Mouse (Mus musculus) MEL (cell line): Measurements from ENCODE around the gene Mif. TPM values are rescaled to one million over a fixed set of nuclear protein-coding genes. Genes with fewer than 3 reads are reported as not detected.
"Not testable (repeated sequence)": the region's sequence is repeated elsewhere in the genome, so short reads cannot be mapped to it uniquely, and the experiment has no call there.

Experiments
- DNase-seq: peaks from one replicate; pipeline ENCODE4 v3.0.0; 2011; ENCODE audit warnings: low read depth, low spot score
- H3K27ac ChIP-seq: 2 replicates; pipeline ENCODE4 v1.5.1; 2012; ENCODE audit warnings: low read depth, mild to moderate bottlenecking, control low read depth, low read length, moderate library complexity; ENCODE audit not compliant: control insufficient read depth
- H3K27me3 ChIP-seq, 2 experiments: fragments of 150-350 bp in 1 of 2; sonication (generic) in 1 of 2; 2 replicates each; pipeline ENCODE4 v1.6.1; 2012; ENCODE audit warnings: low read length in 2 of 2, mild to moderate bottlenecking in 2 of 2, improper control_type of control experiment in 1 of 2, moderate library complexity in 1 of 2; ENCODE audit not compliant: insufficient read depth in 2 of 2, control insufficient read depth in 1 of 2
- H3K36me3 ChIP-seq, 2 experiments: 2 replicates each; pipeline ENCODE4 v1.6.1; 2012 to 2014; ENCODE audit warnings: low read length in 2 of 2, improper control_type of control experiment in 1 of 2, inconsistent platforms in 1 of 2, mild to moderate bottlenecking in 1 of 2; ENCODE audit not compliant: insufficient read depth in 2 of 2, control insufficient read depth in 1 of 2
- H3K4me1 ChIP-seq, 2 experiments: fragments of 150-350 bp in 1 of 2; sonication (generic) in 1 of 2; 2 replicates each; pipeline ENCODE4 v1.6.1; 2012; ENCODE audit warnings: low read length in 2 of 2, improper control_type of control experiment in 1 of 2, mild to moderate bottlenecking in 1 of 2; ENCODE audit not compliant: insufficient read depth in 2 of 2, control insufficient read depth in 1 of 2
- H3K4me3 ChIP-seq, 2 experiments: fragments of 150-350 bp in 1 of 2; sonication (generic) in 1 of 2; 2 replicates each; pipeline ENCODE4 v1.5.1; 2012; ENCODE audit warnings: low read depth in 2 of 2, low read length in 2 of 2, mild to moderate bottlenecking in 2 of 2, moderate library complexity in 2 of 2, control low read depth in 1 of 2, improper control_type of control experiment in 1 of 2; ENCODE audit not compliant: control insufficient read depth in 1 of 2, insufficient read depth in 1 of 2
- H3K79me2 ChIP-seq: 2 replicates; pipeline ENCODE4 v1.6.1; 2012; ENCODE audit warnings: mild to moderate bottlenecking, low read length, moderate library complexity; ENCODE audit not compliant: control insufficient read depth, poor library complexity, insufficient read depth
- H3K9ac ChIP-seq: 2 replicates; pipeline ENCODE4 v1.6.1; 2012; ENCODE audit warnings: low read depth, mild to moderate bottlenecking, control low read depth, low read length, moderate library complexity; ENCODE audit not compliant: control insufficient read depth, poor library complexity, severe bottlenecking
- H3K9me3 ChIP-seq: fragments of 150-350 bp; sonication (generic); replicated peaks from 2 replicates; pipeline ENCODE4 v1.6.1; 2012; ENCODE audit warnings: mild to moderate bottlenecking, low read length, improper control_type of control experiment, moderate library complexity; ENCODE audit not compliant: insufficient read depth
- CHD1 ChIP-seq: IDR thresholded peaks from 2 replicates; pipeline ENCODE4 v1.6.1; 2012; ENCODE audit warnings: low read depth, mild to moderate bottlenecking, inconsistent platforms, low read length, improper control_type of control experiment
- CTCF ChIP-seq, 3 experiments: IDR thresholded peaks in 2 of 3; conservative IDR thresholded peaks in 1 of 3; 2 replicates each; pipeline ENCODE4 v1.5.1; 2011 to 2012; ENCODE audit warnings: low read length in 3 of 3, low read depth in 2 of 3, mild to moderate bottlenecking in 2 of 3, improper control_type of control experiment in 1 of 3, inconsistent platforms in 1 of 3, mixed read lengths in 1 of 3, moderate library complexity in 1 of 3; ENCODE audit not compliant: control insufficient read depth in 1 of 3, insufficient read depth in 1 of 3, poor library complexity in 1 of 3, severe bottlenecking in 1 of 3
- EP300 ChIP-seq, 2 experiments: IDR thresholded peaks; 2 replicates each; pipeline ENCODE4 v1.6.1; 2011; ENCODE audit warnings: improper control_type of control experiment in 2 of 2, low read length in 2 of 2, low read depth in 1 of 2, mild to moderate bottlenecking in 1 of 2
- KAT2A ChIP-seq: conservative IDR thresholded peaks from 2 replicates; pipeline ENCODE4 v1.6.1; 2012; ENCODE audit warnings: low read depth, low read length, improper control_type of control experiment, inconsistent platforms
- MXI1 ChIP-seq: IDR thresholded peaks from 2 replicates; pipeline ENCODE4 v1.6.1; 2011; ENCODE audit warnings: mild to moderate bottlenecking, low read depth, low read length, improper control_type of control experiment
- MYC ChIP-seq: IDR thresholded peaks from 2 replicates; pipeline ENCODE4 v1.6.1; 2011; ENCODE audit warnings: low read depth, mild to moderate bottlenecking, low read length, improper control_type of control experiment, moderate library complexity
- NELFE ChIP-seq: IDR thresholded peaks from 2 replicates; pipeline ENCODE4 v1.6.1; 2011; ENCODE audit warnings: low read depth, low read length, improper control_type of control experiment
- POLR2A ChIP-seq, 2 experiments: IDR thresholded peaks; 2 replicates each; pipeline ENCODE4 v1.6.1; 2011 to 2012; ENCODE audit warnings: low read length in 2 of 2, mild to moderate bottlenecking in 2 of 2, control low read depth in 1 of 2, improper control_type of control experiment in 1 of 2, low read depth in 1 of 2, moderate library complexity in 1 of 2; ENCODE audit not compliant: control insufficient read depth in 1 of 2, insufficient read depth in 1 of 2, poor library complexity in 1 of 2
- RAD21 ChIP-seq: IDR thresholded peaks from 2 replicates; pipeline ENCODE4 v1.6.1; 2011; ENCODE audit warnings: mild to moderate bottlenecking, low read depth, low read length, improper control_type of control experiment
- SIN3A ChIP-seq: IDR thresholded peaks from 2 replicates; pipeline ENCODE4 v1.6.1; 2012; ENCODE audit warnings: low read length, improper control_type of control experiment, inconsistent platforms
- SMC3 ChIP-seq: IDR thresholded peaks from 2 replicates; pipeline ENCODE4 v1.6.1; 2011; ENCODE audit warnings: low read depth, low read length, improper control_type of control experiment
- UBTF ChIP-seq: IDR thresholded peaks from 2 replicates; pipeline ENCODE4 v1.6.1; 2012; ENCODE audit warnings: low read depth, mild to moderate bottlenecking, inconsistent platforms, low read length, improper control_type of control experiment, moderate library complexity, borderline replicate concordance; ENCODE audit not compliant: insufficient read depth
- USF2 ChIP-seq, 2 experiments: IDR thresholded peaks; 2 replicates each; pipeline ENCODE4 v1.6.1; 2011 to 2012; ENCODE audit warnings: improper control_type of control experiment in 2 of 2, low read length in 2 of 2, borderline replicate concordance in 1 of 2, inconsistent platforms in 1 of 2, low read depth in 1 of 2, mild to moderate bottlenecking in 1 of 2; ENCODE audit not compliant: insufficient read depth in 1 of 2
- ZNF384 ChIP-seq: IDR thresholded peaks from 2 replicates; pipeline ENCODE4 v1.6.1; 2012; ENCODE audit warnings: low read depth, mild to moderate bottlenecking, inconsistent platforms, low read length, improper control_type of control experiment
- polyA plus RNA-seq, 2 experiments: library from polyadenylated mRNA; stranded (reverse) in 1 of 2; unstranded in 1 of 2; fragments of >175 nt in 1 of 2; fragments of >200 nt in 1 of 2; gene quantifications; 2 replicates each; pipeline versions ENCODE4 v1.2.1 to v1.2.4; 2012; ENCODE audit warnings: low replicate concordance in 2 of 2, low read depth in 1 of 2; ENCODE audit not compliant: insufficient read length in 2 of 2, insufficient read depth in 1 of 2, missing spikeins in 1 of 2
- total RNA-seq: library from RNA; depleted of rRNA; stranded (reverse); fragments of 300-350 nt; gene quantifications from 2 replicates; pipeline ENCODE4 v1.2.3, GENCODE M21; 2012

The Mif gene
- total and polyA plus RNA-seq, 3 experiments = 817 to 2,606 (median 862) TPM

DNA sequence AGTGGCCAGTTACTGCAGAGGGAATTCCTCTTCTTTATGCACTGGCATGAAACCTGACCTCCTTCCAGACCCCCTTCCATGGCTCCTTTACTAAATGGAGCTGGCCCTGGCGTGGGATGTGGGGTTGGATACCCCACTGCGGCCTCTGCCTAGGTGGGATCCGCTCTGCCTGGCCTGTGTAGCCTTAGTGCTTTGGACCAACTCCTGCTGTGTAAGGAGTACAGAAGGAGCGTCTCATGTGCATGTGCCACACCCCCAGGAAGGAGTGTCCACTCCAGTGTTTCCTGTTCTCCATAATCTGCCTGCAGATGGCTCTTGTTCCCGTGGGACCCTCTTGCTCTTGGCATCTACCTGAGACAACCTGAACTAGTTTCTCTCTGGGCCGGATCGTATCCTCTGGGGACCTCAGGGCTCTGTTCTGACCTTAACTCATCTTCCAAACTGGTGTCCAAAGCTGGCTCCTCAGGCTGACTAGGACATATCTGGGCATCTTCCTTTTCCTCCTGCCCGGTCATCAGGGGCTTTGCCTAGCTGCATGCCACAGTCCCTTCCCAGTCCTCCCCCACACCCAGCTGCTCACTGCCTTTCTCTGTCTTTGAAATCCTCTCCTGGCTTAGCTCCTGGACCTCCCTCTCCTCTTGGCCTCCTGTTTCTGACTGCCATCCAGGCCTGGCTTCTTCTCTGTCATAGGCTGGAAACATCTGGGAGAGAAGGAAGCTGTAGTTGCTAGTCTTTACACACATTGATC lies 29.5 kb upstream of the Mif start:
- no peak overlapping the region for H3K4me3 ChIP-seq
- no peak overlapping the region for H3K9ac ChIP-seq
- no peak overlapping the region for H3K27ac ChIP-seq
- H3K79me2 ChIP-seq = no peaks in the 10 kb centered on the region
- H3K27me3 ChIP-seq = no peaks in the 10 kb centered on the region
- H3K4me1 ChIP-seq = no peaks in the 10 kb centered on the region
- no peaks in the 10 kb centered on the region for H3K36me3 ChIP-seq
- H3K9me3 ChIP-seq = no peaks in the 10 kb centered on the region
- TF ChIP-seq MYC (no peak), USF2 (IDR thresholded peaks at IDR 0.05; ENCODE audit: borderline replicate concordance in 1 of 2, insufficient read depth in 1 of 2, low read depth in 1 of 2, low read length in 2 of 2) (no peak), ZNF384 (no peak), CTCF (IDR thresholded peaks at IDR 0.05 in 2 of 3, conservative IDR thresholded peaks at IDR 0.05 in 1 of 3; ENCODE audit: control insufficient read depth in 1 of 3, insufficient read depth in 1 of 3, low read depth in 2 of 3, low read length in 3 of 3, poor library complexity in 1 of 3, severe bottlenecking in 1 of 3) (no peak), KAT2A (no peak), MXI1 (no peak), SIN3A (no peak), SMC3 (no peak), POLR2A (IDR thresholded peaks at IDR 0.05; ENCODE audit: control insufficient read depth in 1 of 2, insufficient read depth in 1 of 2, low read depth in 1 of 2, low read length in 2 of 2, poor library complexity in 1 of 2) (no peak), UBTF (no peak), NELFE (no peak), RAD21 (no peak), CHD1 (no peak)
- DNase-seq = no peak

DNA sequence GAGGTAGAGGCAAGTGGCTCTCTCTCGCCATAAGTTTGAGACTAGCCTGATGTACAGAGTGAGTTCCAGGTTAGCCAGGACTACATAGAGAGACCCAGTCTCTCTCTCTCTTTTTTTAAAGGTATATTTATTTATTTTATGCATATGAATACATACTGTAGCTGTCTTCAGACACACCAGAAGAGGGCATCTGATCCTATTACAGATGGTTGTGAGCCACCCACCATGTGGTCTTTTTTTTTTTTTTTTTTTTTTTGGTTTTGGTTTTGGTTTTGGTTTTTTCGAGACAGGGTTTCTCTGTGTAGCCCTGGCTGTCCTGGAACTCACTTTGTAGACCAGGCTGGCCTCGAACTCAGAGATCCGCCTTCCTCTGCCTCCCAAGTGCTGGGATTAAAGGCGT lies 27.5 kb upstream of the Mif start:
- not testable (repeated sequence) for H3K4me3 ChIP-seq, H3K27me3 ChIP-seq, H3K36me3 ChIP-seq, H3K9me3 ChIP-seq, H3K79me2 ChIP-seq, H3K9ac ChIP-seq, H3K4me1 ChIP-seq, DNase-seq, H3K27ac ChIP-seq

DNA sequence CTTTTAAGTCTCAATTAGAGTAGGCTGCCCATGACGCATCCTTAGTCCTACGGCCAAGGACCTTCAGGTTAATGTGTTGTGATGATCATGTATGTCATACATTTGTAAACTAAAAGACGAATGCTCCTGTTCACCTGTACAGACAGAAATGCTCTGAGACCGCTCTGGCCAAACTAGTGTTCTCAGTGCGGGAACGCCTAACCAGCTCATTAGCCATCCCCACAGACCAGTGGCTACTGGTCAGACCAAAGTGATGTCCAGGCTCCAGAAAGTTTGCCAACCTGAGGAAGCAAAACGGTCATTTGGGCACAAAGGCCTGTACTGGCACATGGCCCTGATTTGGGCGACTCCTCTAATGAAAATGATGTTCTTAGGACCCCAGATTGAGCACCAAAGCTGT lies 24.7 kb upstream of the Mif start:
- H3K9me3 ChIP-seq = no peaks in the 10 kb centered on the region
- no peak overlapping the region for H3K9ac ChIP-seq
- TF ChIP-seq EP300 (IDR thresholded peaks at IDR 0.05; ENCODE audit: low read depth in 1 of 2, low read length in 2 of 2) = no peak
- no peaks in the 10 kb centered on the region for H3K4me1 ChIP-seq
- DNase-seq = no peak
- H3K27me3 ChIP-seq = no peaks in the 10 kb centered on the region
- H3K79me2 ChIP-seq = no peaks in the 10 kb centered on the region
- H3K27ac ChIP-seq = no peak overlapping the region
- no peaks in the 10 kb centered on the region for H3K36me3 ChIP-seq
- H3K4me3 ChIP-seq = no peak overlapping the region
